Mouse (Mus musculus): ENCODE data around the gene Ranbp10. TPM values are rescaled to one million over a fixed set of nuclear protein-coding genes. Genes with fewer than 3 reads are reported as not detected.

Gene Ranbp10
- polyA plus RNA-seq (2015; fragmentation: Nextera tagmentation; extraction: Ambion mirVana): 11.5 and 14.3 TPM in 2 replicates

GRCm38 (mm10) chr8:105826861-105827848 lies at the start of gene Ranbp10, which contains the start of gene Tsnaxip1:
Gene Ranbp10 (minus strand): TSS chr8:105827350.
Gene Tsnaxip1 (plus strand): TSS chr8:105827731.
- peak within 1 kb of the TSS; percentile 85 for H3K27ac ChIP-seq
- H3K36me3 ChIP-seq: peaks cover 26% of the 10 kb centered on the region
- peaks cover 28% of the 10 kb centered on the region for H3K4me1 ChIP-seq (replicated peaks)
- H3K27me3 ChIP-seq: no peaks in the 10 kb centered on the region
- peak within 1 kb of the TSS; percentile 96 for H3K9ac ChIP-seq
- peak within 1 kb of the TSS; percentile 97 for H3K4me3 ChIP-seq
- H3K9me3 ChIP-seq: no peaks in the 10 kb centered on the region
- ATAC-seq (ENCODE audit: low FRiP score): peak; percentile 99
- peak within 1 kb of the TSS; percentile 98 for H3K4me2 ChIP-seq
- WGBS: under 1% methylated on average over 52 of the region's 52 CpGs

GRCm38 (mm10) chr8:105874301-105874700 lies 47.2 kb upstream of the Ranbp10 start:
- Histone ChIP-seq H3K36me3 (peaks cover 74% of the 10 kb centered on the region), H3K27me3 (no peaks in the 10 kb centered on the region), H3K27ac (no peak overlapping the region), H3K4me2 (no peak overlapping the region), H3K9ac (no peak overlapping the region), H3K4me1 (replicated peaks) (no peaks in the 10 kb centered on the region), H3K4me3 (no peak overlapping the region), H3K9me3 (no peaks in the 10 kb centered on the region)
- no peak for ATAC-seq (ENCODE audit: low FRiP score)
- WGBS: 91% methylated on average over 6 of the region's 6 CpGs

- no peak overlapping the region for H3K9ac ChIP-seq
- H3K27me3 ChIP-seq: no peaks in the 10 kb centered on the region
- peaks cover 55% of the 10 kb centered on the region for H3K36me3 ChIP-seq
- H3K9me3 ChIP-seq: no peaks in the 10 kb centered on the region
- H3K4me3 ChIP-seq: no peak overlapping the region
- H3K27ac ChIP-seq: no peak overlapping the region
- H3K4me1 ChIP-seq (replicated peaks): peaks cover 27% of the 10 kb centered on the region
- ATAC-seq (ENCODE audit: low FRiP score): no peak
- no peak overlapping the region for H3K4me2 ChIP-seq
- 91% methylated on average over 6 of the region's 6 CpGs for WGBS
These were observed 39.3 kb upstream of the Ranbp10 start for GRCm38 (mm10) chr8:105866364-105867029.

- Histone ChIP-seq H3K9ac (peak overlapping the region; percentile 96), H3K4me1 (replicated peaks) (peaks cover 63% of the 10 kb centered on the region), H3K4me3 (peak overlapping the region; percentile 98), H3K27ac (no peak overlapping the region), H3K27me3 (no peaks in the 10 kb centered on the region), H3K9me3 (no peaks in the 10 kb centered on the region), H3K4me2 (peak overlapping the region; percentile 86), H3K36me3 (peaks cover 15% of the 10 kb centered on the region)
- whole genome bisulfite sequencing: 0% methylated on average over 1 of the region's 1 CpGs
- ATAC-seq (ENCODE audit: low FRiP score): no peak
These were observed 34.8 kb upstream of the Ranbp10 start for GRCm38 (mm10) chr8:105861951-105862350.

- Histone ChIP-seq H3K4me1 (replicated peaks) (peaks cover 79% of the 10 kb centered on the region), H3K9ac (peak within 1 kb of the TSS; percentile 96), H3K36me3 (no peaks in the 10 kb centered on the region), H3K9me3 (no peaks in the 10 kb centered on the region), H3K27me3 (no peaks in the 10 kb centered on the region), H3K27ac (peak within 1 kb of the TSS; percentile 96), H3K4me3 (peak within 1 kb of the TSS; percentile 98), H3K4me2 (peak within 1 kb of the TSS; percentile 86)
- WGBS: under 1% methylated on average over 59 of the region's 59 CpGs
- peak; percentile 97 for ATAC-seq (ENCODE audit: low FRiP score)
These were observed 33.2 kb upstream of the Ranbp10 start, which contains the start of gene Nutf2 for GRCm38 (mm10) chr8:105860143-105860981. Gene Nutf2 (plus strand): TSS chr8:105860580.

- Histone ChIP-seq H3K4me2 (no peak overlapping the region; the same call in 1 of the 2 replicates), H3K27ac (peak overlapping the region; percentile 96)
- 83% methylated on average over 5 of the region's 5 CpGs for WGBS
These were observed 32.2 kb upstream of the Ranbp10 start for GRCm38 (mm10) chr8:105859314-105859713.

GRCm38 (mm10) chr8:105858495-105858894 lies 31.3 kb upstream of the Ranbp10 start:
- Histone ChIP-seq H3K4me3 (no peak overlapping the region), H3K27me3 (no peaks in the 10 kb centered on the region), H3K9me3 (no peaks in the 10 kb centered on the region), H3K27ac (no peak overlapping the region), H3K9ac (peak overlapping the region; percentile 43), H3K4me2 (no peak overlapping the region), H3K4me1 (replicated peaks) (peaks cover 71% of the 10 kb centered on the region), H3K36me3 (no peaks in the 10 kb centered on the region)
- 93% methylated on average over 5 of the region's 5 CpGs for WGBS
- ATAC-seq (ENCODE audit: low FRiP score): no peak

More at GRCm38 (mm10) chr8:105859314-105859713, 32.2 kb upstream of the Ranbp10 start:
- H3K4me3 ChIP-seq: no peak overlapping the region
- no peaks in the 10 kb centered on the region for H3K27me3 ChIP-seq
- H3K36me3 ChIP-seq: no peaks in the 10 kb centered on the region
- H3K9ac ChIP-seq: 0 out of 2 replicates have a peak overlapping the region, but pooled peaks have one; percentile 96
- H3K4me1 ChIP-seq (replicated peaks): peaks cover 78% of the 10 kb centered on the region
- no peaks in the 10 kb centered on the region for H3K9me3 ChIP-seq
- ATAC-seq (ENCODE audit: low FRiP score): no peak

- no peak for ATAC-seq (ENCODE audit: low FRiP score)
- H3K4me1 ChIP-seq (replicated peaks): peaks cover 53% of the 10 kb centered on the region
- no peaks in the 10 kb centered on the region for H3K36me3 ChIP-seq
- H3K27me3 ChIP-seq: no peaks in the 10 kb centered on the region
- peak overlapping the region; percentile 89 for H3K27ac ChIP-seq
- 18% methylated on average over 15 of the region's 15 CpGs for WGBS
- H3K4me3 ChIP-seq: peak overlapping the region; percentile 82
- H3K4me2 ChIP-seq: peak overlapping the region; percentile 99
- peak overlapping the region; percentile 93 for H3K9ac ChIP-seq
- no peaks in the 10 kb centered on the region for H3K9me3 ChIP-seq
These were observed 29.2 kb upstream of the Ranbp10 start for GRCm38 (mm10) chr8:105856168-105856835.

- H3K27me3 ChIP-seq: no peaks in the 10 kb centered on the region
- peak overlapping the region; percentile 99 for H3K4me2 ChIP-seq
- no peaks in the 10 kb centered on the region for H3K36me3 ChIP-seq
- peaks cover 55% of the 10 kb centered on the region for H3K4me1 ChIP-seq (replicated peaks)
- peak overlapping the region; percentile 89 for H3K27ac ChIP-seq
- WGBS: under 1% methylated on average over 71 of the region's 71 CpGs
- H3K9me3 ChIP-seq: no peaks in the 10 kb centered on the region
- peak overlapping the region; percentile 82 for H3K4me3 ChIP-seq
- ATAC-seq (ENCODE audit: low FRiP score): peak; percentile 9
- peak overlapping the region; percentile 93 for H3K9ac ChIP-seq
These were observed 28.4 kb upstream of the Ranbp10 start for GRCm38 (mm10) chr8:105855248-105856167.

GRCm38 (mm10) chr8:105854715-105855216 lies 27.6 kb upstream of the Ranbp10 start, which contains the start of gene Thap11:
Gene Thap11 (plus strand): TSS chr8:105855132.
- Histone ChIP-seq H3K4me1 (replicated peaks) (peaks cover 55% of the 10 kb centered on the region), H3K36me3 (no peaks in the 10 kb centered on the region), H3K27ac (peak within 1 kb of the TSS; percentile 89), H3K4me3 (peak within 1 kb of the TSS; percentile 82), H3K9me3 (no peaks in the 10 kb centered on the region), H3K9ac (peak within 1 kb of the TSS; percentile 93), H3K27me3 (no peaks in the 10 kb centered on the region), H3K4me2 (peak within 1 kb of the TSS; percentile 99)
- under 1% methylated on average over 43 of the region's 43 CpGs for WGBS
- ATAC-seq (ENCODE audit: low FRiP score): peak; percentile 91
